Mouse (Mus musculus): Measurements from ENCODE around the gene Parp16. TPM values are rescaled to one million over a fixed set of nuclear protein-coding genes. Genes with fewer than 3 reads are reported as not detected.

Parp16 gene
- polyA plus RNA-seq (2014; fragmentation: Nextera tagmentation; extraction: Ambion mirVana): 4.6 and 5.0 TPM in 2 replicates

DNA sequence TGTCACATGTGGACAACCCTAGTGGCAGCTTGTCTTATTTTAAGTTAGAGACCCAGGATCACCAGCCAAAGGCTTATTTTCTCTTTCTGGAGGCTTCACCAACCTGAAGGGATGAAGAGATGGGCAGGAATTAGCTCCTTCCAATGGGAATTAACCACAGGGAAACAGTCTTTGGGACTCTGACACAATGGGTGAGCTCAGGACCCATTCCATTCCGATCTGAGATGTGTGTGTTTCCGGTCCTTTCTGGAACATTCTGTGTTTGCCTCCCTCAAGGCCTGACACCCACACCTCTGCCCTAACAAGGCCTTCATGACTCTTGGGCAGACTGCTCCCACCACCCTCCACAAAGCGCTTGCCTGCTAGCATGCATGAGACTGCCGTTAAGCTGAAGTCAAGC, at the start of gene Parp16:
TSS of gene Parp16 (plus strand) at position 301 of the 400 bp plus-strand sequence.
- peaks cover 29% of the 10 kb centered on the region for H3K4me1 ChIP-seq (ENCODE audit: control insufficient read depth, insufficient read depth, low read length)
- H3K36me3 ChIP-seq (ENCODE audit: control insufficient read depth, insufficient read depth, low read length): no peaks in the 10 kb centered on the region
- peak within 1 kb of the TSS; percentile 70 for H3K9ac ChIP-seq (ENCODE audit: low read depth, low read length)
- no peak within 1 kb of the TSS for H3K4me3 ChIP-seq (ENCODE audit: low read depth, low read length)
- peak within 1 kb of the TSS; percentile 93 for H3K27ac ChIP-seq (ENCODE audit: low read depth, low read length)
- H3K4me2 ChIP-seq: peak within 1 kb of the TSS; percentile 45
- WGBS (ENCODE audit: insufficient replicate concordance): 69% methylated on average over 4 of the region's 4 CpGs
- no peaks in the 10 kb centered on the region for H3K9me3 ChIP-seq (replicated peaks; ENCODE audit: control insufficient read depth, low read length)
- ATAC-seq (replicated peaks; ENCODE audit: insufficient number of reproducible peaks, low FRiP score, low TSS enrichment): no peak
- no peaks in the 10 kb centered on the region for H3K27me3 ChIP-seq (ENCODE audit: control insufficient read depth, insufficient read depth, low read length)

- Histone ChIP-seq H3K4me2 (no peak overlapping the region), H3K27ac (ENCODE audit: low read depth, low read length) (no peak overlapping the region), H3K9ac (ENCODE audit: low read depth, low read length) (no peak overlapping the region), H3K4me1 (ENCODE audit: control insufficient read depth, insufficient read depth, low read length) (0 out of 2 replicates have a peak, but pooled peaks cover 3% of the 10 kb centered on the region), H3K36me3 (ENCODE audit: control insufficient read depth, insufficient read depth, low read length) (no peaks in the 10 kb centered on the region), H3K9me3 (replicated peaks; ENCODE audit: control insufficient read depth, low read length) (no peaks in the 10 kb centered on the region), H3K27me3 (ENCODE audit: control insufficient read depth, insufficient read depth, low read length) (peaks cover 6% of the 10 kb centered on the region; the same call in 1 of the 2 replicates), H3K4me3 (ENCODE audit: low read depth, low read length) (no peak overlapping the region)
- WGBS (ENCODE audit: insufficient replicate concordance): 56% methylated on average over 5 of the region's 5 CpGs
- ATAC-seq (replicated peaks; ENCODE audit: insufficient number of reproducible peaks, low FRiP score, low TSS enrichment): no peak
Measured at GRCm38 (mm10) chr9:65146001-65146400, 49.2 kb upstream of the Parp16 start.

DNA sequence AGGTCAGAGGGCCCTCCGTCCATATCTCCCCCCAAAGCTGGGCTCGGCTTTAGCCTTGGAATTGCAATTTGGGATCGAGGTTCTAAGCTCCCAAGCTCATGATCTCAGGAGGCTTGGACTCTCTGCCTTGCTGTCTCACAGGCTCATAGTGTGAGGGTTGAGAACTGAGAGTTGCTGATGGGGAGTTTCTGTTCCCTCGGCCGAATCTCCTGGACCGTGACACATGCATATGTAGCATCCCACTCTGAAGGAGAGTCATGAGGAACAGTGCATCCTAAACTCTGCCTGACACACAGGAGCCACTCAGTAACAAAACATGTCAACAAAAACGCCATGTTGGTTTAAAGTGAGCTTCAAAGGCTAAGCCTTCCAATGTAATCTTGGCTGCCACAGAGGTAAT, 46.6 kb upstream of the Parp16 start:
- H3K4me1 ChIP-seq (ENCODE audit: control insufficient read depth, insufficient read depth, low read length): peaks cover 11% of the 10 kb centered on the region
- H3K4me2 ChIP-seq: no peak overlapping the region
- H3K36me3 ChIP-seq (ENCODE audit: control insufficient read depth, insufficient read depth, low read length): no peaks in the 10 kb centered on the region
- H3K9me3 ChIP-seq (replicated peaks; ENCODE audit: control insufficient read depth, low read length): no peaks in the 10 kb centered on the region
- 63% methylated on average over 7 of the region's 7 CpGs for WGBS (ENCODE audit: insufficient replicate concordance)
- H3K27ac ChIP-seq (ENCODE audit: low read depth, low read length): no peak overlapping the region
- H3K4me3 ChIP-seq (ENCODE audit: low read depth, low read length): no peak overlapping the region
- no peak for ATAC-seq (replicated peaks; ENCODE audit: insufficient number of reproducible peaks, low FRiP score, low TSS enrichment)
- H3K9ac ChIP-seq (ENCODE audit: low read depth, low read length): no peak overlapping the region
- no peaks in the 10 kb centered on the region for H3K27me3 ChIP-seq (ENCODE audit: control insufficient read depth, insufficient read depth, low read length)

DNA sequence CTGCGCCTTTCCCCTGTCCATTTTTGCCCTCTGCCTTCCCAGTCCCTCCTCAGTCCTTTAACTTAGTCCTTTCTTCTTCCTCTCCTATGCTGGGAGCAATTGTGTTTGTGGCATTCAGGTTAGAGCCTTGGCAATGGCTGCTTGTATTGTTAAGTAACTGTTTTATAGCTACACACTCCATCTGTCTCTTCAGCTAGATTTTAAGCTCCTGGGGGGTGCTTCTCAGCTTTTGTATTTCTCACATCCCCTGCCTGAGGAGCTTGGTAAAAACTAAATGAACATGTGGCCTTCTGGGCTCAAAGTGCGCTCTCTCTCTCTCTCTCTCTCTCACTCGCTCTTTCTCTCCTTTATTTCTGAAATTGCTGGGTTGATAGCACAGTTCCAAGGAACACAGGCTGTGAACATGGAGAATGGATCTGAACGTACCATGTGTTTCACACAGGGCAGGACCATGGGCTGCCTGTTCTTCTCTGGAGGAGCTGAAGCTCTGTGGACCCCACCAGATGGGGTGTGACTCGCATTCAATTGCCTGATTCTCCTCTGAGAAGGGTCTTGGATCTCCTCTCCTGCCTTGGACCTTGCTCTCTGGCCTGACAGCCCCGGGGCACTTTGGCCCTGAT, 42.3 kb upstream of the Parp16 start:
- no peak overlapping the region for H3K4me2 ChIP-seq
- H3K27ac ChIP-seq (ENCODE audit: low read depth, low read length): no peak overlapping the region
- H3K9ac ChIP-seq (ENCODE audit: low read depth, low read length): 0 out of 2 replicates have a peak overlapping the region, but pooled peaks have one; percentile 11
- no peaks in the 10 kb centered on the region for H3K27me3 ChIP-seq (ENCODE audit: control insufficient read depth, insufficient read depth, low read length)
- no peaks in the 10 kb centered on the region for H3K9me3 ChIP-seq (replicated peaks; ENCODE audit: control insufficient read depth, low read length)
- no peak overlapping the region for H3K4me3 ChIP-seq (ENCODE audit: low read depth, low read length)
- 60% methylated on average over 6 of the region's 6 CpGs for WGBS (ENCODE audit: insufficient replicate concordance)
- H3K36me3 ChIP-seq (ENCODE audit: control insufficient read depth, insufficient read depth, low read length): no peaks in the 10 kb centered on the region
- ATAC-seq (replicated peaks; ENCODE audit: insufficient number of reproducible peaks, low FRiP score, low TSS enrichment): 0 out of 2 replicates have a peak, but pooled peaks have one; percentile 31
- peaks cover 41% of the 10 kb centered on the region for H3K4me1 ChIP-seq (ENCODE audit: control insufficient read depth, insufficient read depth, low read length)

GRCm38 (mm10) chr9:65153331-65153711, 41.8 kb upstream of the Parp16 start:
- Histone ChIP-seq H3K4me2 (no peak overlapping the region), H3K4me1 (ENCODE audit: control insufficient read depth, insufficient read depth, low read length) (peaks cover 44% of the 10 kb centered on the region), H3K9ac (ENCODE audit: low read depth, low read length) (0 out of 2 replicates have a peak overlapping the region, but pooled peaks have one; percentile 11), H3K36me3 (ENCODE audit: control insufficient read depth, insufficient read depth, low read length) (no peaks in the 10 kb centered on the region), H3K27me3 (ENCODE audit: control insufficient read depth, insufficient read depth, low read length) (no peaks in the 10 kb centered on the region), H3K4me3 (ENCODE audit: low read depth, low read length) (no peak overlapping the region), H3K27ac (ENCODE audit: low read depth, low read length) (no peak overlapping the region), H3K9me3 (replicated peaks; ENCODE audit: control insufficient read depth, low read length) (no peaks in the 10 kb centered on the region)
- 16% methylated on average over 5 of the region's 5 CpGs for WGBS (ENCODE audit: insufficient replicate concordance)
- ATAC-seq (replicated peaks; ENCODE audit: insufficient number of reproducible peaks, low FRiP score, low TSS enrichment): 0 out of 2 replicates have a peak, but pooled peaks have one; percentile 49

- H3K27ac ChIP-seq (ENCODE audit: low read depth, low read length): no peak overlapping the region
- H3K9ac ChIP-seq (ENCODE audit: low read depth, low read length): 0 out of 2 replicates have a peak overlapping the region, but pooled peaks have one; percentile 3
Measured at GRCm38 (mm10) chr9:65154692-65155455, 40.3 kb upstream of the Parp16 start.

GRCm38 (mm10) chr9:65156604-65157003, 38.5 kb upstream of the Parp16 start:
- 3% methylated on average over 8 of the region's 8 CpGs for WGBS (ENCODE audit: insufficient replicate concordance)
- Histone ChIP-seq H3K4me1 (ENCODE audit: control insufficient read depth, insufficient read depth, low read length) (peaks cover 44% of the 10 kb centered on the region), H3K27ac (ENCODE audit: low read depth, low read length) (peak overlapping the region; percentile 36), H3K36me3 (ENCODE audit: control insufficient read depth, insufficient read depth, low read length) (no peaks in the 10 kb centered on the region), H3K4me3 (ENCODE audit: low read depth, low read length) (no peak overlapping the region), H3K9ac (ENCODE audit: low read depth, low read length) (no peak overlapping the region), H3K9me3 (replicated peaks; ENCODE audit: control insufficient read depth, low read length) (no peaks in the 10 kb centered on the region), H3K27me3 (ENCODE audit: control insufficient read depth, insufficient read depth, low read length) (peaks cover 3% of the 10 kb centered on the region), H3K4me2 (peak overlapping the region; percentile 30)
- no peak for ATAC-seq (replicated peaks; ENCODE audit: insufficient number of reproducible peaks, low FRiP score, low TSS enrichment)

More at GRCm38 (mm10) chr9:65154692-65155455, 40.3 kb upstream of the Parp16 start:
- no peak overlapping the region for H3K4me3 ChIP-seq (ENCODE audit: low read depth, low read length)
- no peak for ATAC-seq (replicated peaks; ENCODE audit: insufficient number of reproducible peaks, low FRiP score, low TSS enrichment)
- no peak overlapping the region for H3K4me2 ChIP-seq
- H3K27me3 ChIP-seq (ENCODE audit: control insufficient read depth, insufficient read depth, low read length): no peaks in the 10 kb centered on the region; the same call in 1 of the 2 replicates
- no peaks in the 10 kb centered on the region for H3K36me3 ChIP-seq (ENCODE audit: control insufficient read depth, insufficient read depth, low read length)
- peaks cover 44% of the 10 kb centered on the region for H3K4me1 ChIP-seq (ENCODE audit: control insufficient read depth, insufficient read depth, low read length)
- H3K9me3 ChIP-seq (replicated peaks; ENCODE audit: control insufficient read depth, low read length): no peaks in the 10 kb centered on the region
- 55% methylated on average over 9 of the region's 9 CpGs for WGBS (ENCODE audit: insufficient replicate concordance)

- ATAC-seq (replicated peaks; ENCODE audit: insufficient number of reproducible peaks, low FRiP score, low TSS enrichment): peak; percentile 72
- no peaks in the 10 kb centered on the region for H3K36me3 ChIP-seq (ENCODE audit: control insufficient read depth, insufficient read depth, low read length)
- peaks cover 13% of the 10 kb centered on the region for H3K27me3 ChIP-seq (ENCODE audit: control insufficient read depth, insufficient read depth, low read length)
- 20% methylated on average over 6 of the region's 6 CpGs for WGBS (ENCODE audit: insufficient replicate concordance)
- no peaks in the 10 kb centered on the region for H3K9me3 ChIP-seq (replicated peaks; ENCODE audit: control insufficient read depth, low read length)
- peak overlapping the region; percentile 36; the same call in 1 of the 2 replicates for H3K27ac ChIP-seq (ENCODE audit: low read depth, low read length)
- H3K9ac ChIP-seq (ENCODE audit: low read depth, low read length): no peak overlapping the region
- H3K4me2 ChIP-seq: peak overlapping the region; percentile 30
- H3K4me3 ChIP-seq (ENCODE audit: low read depth, low read length): no peak overlapping the region
- peaks cover 42% of the 10 kb centered on the region for H3K4me1 ChIP-seq (ENCODE audit: control insufficient read depth, insufficient read depth, low read length)
Measured at GRCm38 (mm10) chr9:65157631-65158030, 37.5 kb upstream of the Parp16 start.
